Mouse (Mus musculus) MN1 (cell line): ENCODE data around the gene Hist1h3a.
"Not testable (repeated sequence)": the region's sequence is repeated elsewhere in the genome, so short reads cannot be mapped to it uniquely, and the experiment has no call there.

Source experiments
- DNase-seq: peaks from one replicate; pipeline ENCODE4 v3.0.0-alpha.2; 2016; ENCODE audit warnings: low spot score

The Hist1h3a gene

DNA sequence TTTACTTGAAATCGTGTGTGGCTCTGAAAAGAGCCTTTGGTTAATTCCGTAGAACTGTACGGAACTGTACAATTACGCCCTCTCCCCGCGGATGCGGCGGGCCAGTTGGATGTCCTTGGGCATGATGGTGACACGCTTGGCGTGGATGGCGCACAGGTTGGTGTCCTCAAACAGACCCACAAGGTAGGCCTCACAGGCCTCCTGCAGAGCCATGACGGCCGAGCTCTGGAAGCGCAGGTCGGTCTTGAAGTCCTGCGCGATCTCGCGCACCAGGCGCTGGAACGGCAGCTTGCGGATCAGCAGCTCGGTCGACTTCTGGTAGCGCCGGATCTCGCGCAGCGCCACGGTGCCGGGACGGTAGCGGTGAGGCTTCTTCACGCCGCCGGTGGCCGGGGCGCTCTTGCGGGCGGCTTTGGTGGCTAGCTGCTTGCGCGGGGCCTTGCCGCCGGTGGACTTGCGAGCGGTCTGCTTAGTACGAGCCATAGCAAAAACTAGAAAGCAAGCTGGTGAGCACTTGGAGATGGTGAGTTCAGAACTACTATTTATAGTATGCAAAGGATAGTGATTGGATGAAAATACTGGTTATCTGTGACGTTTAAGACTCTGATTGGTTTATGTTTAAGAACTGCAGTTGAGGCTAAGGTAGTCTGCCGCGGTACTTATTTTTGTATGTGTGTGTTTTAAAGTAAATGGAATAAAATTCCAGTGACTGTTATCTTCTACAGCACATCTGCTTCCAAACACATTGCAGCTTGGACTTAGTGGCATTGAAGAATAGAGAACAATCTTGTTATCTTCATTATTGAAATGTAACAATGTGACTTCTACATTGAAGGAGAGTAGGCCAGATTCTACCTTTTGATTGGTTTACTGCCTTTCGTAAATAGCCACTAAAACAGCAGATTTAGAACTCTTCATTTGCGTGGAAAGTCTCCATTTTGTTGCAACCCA lies at the start of gene Hist1h3a:
TSS of gene Hist1h3a (minus strand) at position 516 of the 951 bp plus-strand sequence.
- peak; percentile 89 for DNase-seq

- DNase-seq = no peak
Observed at GRCm38 (mm10) chr13:23806422-23807052, 44.4 kb upstream of the Hist1h3a start, which contains the start of gene Slc17a2. Gene Slc17a2, plus strand, starts transcription at chr13:23806993.

- no peak for DNase-seq
Observed at GRCm38 (mm10) chr13:23804532-23804931, 42.3 kb upstream of the Hist1h3a start.

DNA sequence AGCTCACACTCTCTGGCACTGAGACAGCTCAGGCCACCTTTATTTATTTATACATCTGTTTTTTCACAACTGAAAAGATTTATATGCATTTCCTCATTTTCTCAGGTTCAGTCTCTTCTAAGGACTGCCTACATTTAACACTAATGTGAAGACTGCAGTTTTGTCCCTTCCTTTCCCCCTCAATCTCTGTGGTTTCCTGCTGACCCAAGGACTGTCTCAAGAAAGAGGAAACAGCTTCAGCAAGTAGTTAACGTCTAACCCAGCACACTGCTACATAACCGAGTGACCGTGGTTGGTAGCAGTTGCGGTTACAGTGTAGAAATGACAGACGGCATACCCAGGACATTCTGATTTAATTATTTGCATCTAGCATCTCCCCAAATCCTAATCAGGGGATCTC lies 37.2 kb upstream of the Hist1h3a start:
- no peak for DNase-seq

GRCm38 (mm10) chr13:23792520-23792919 lies 30.3 kb upstream of the Hist1h3a start:
- peak; percentile 58 for DNase-seq

GRCm38 (mm10) chr13:23779025-23779424 lies 16.8 kb upstream of the Hist1h3a start:
- DNase-seq = no peak

DNA sequence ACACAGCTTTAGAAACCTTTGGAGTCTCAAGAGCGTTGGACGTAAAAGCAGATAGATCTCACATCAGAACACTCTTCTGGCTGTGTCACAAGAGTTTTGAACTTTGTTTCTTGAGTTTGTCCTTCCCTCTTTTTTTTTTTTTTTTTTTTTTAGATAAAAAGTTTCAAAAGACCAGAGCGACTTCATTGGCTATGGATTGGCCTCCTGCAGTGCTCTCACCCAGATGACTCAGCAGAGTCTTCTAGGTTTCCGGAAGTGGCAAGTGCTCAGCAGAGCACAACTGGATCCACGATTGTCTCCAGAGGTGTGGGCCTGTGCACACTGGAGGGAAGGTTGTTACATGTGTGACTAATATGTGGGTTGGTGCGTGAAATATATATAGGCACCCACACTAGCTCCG lies 16.2 kb upstream of the Hist1h3a start:
- no peak for DNase-seq

DNA sequence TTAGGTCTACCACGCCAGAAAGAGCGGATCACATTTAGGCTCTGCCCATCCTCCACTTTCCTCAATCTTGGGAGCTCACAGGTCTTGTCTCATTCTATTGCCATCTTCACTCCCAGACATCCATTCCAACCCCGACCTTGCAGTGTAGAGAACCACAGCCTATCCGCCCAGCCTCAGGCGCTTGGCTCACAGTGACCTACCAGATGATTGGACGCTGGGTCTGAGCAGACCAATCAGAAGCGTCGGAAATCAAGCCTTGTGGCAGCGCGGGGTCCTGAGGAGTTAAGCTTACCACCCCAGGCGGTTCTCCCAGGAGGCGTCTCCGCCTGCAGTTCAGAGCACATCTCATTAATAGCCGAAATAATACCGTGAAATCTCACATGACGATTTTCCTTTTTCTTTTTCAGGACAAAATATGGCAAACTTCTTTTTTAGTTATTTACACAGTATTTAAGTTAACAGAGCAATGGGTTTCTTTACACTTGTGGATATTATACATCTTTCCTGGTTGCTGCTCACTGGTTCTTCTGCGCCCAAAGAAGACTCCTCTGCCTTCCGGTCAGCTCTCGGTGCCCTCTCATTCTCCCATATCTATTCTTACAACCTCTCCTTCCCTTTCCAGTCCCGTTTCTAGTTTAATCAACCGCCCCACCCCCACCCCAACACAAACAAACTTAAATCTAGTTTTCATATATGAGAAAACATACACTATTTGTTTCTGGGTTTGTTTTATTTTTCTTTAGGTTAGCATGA lies 10.6 kb upstream of the Hist1h3a start:
- peak; percentile 69 for DNase-seq

GRCm38 (mm10) chr13:23769613-23770012 lies 7.4 kb upstream of the Hist1h3a start, which contains the start of gene Trim38:
Gene Trim38, plus strand, starts transcription at chr13:23769913.
- DNase-seq = not testable (repeated sequence)

DNA sequence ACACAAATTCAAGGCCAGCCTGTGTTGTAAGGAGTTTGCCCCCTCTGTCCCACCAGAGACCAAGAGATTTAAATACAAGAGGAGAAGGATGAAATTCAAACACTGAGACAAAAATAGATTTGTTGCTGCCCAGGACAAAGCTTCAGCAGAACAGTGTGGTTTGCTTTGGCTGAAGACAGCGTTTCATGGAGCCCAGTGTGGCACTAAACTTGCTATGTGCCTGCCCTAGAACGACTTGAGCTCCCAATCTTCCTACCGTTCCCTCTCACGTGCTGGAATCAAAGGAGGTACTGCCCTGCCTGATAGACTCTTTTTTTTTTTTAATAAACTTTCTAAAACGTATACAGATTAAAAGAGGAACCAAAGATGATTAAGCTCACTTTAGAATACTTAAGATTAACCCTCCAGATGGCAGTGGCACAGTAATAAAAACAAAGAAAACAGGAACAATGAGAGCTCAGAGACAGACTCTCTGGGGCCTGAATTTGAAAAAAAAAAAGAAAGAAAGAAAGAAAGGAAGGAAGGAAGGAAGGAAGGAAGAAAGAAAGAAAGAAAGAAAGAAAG lies 6.7 kb upstream of the Hist1h3a start:
- no peak for DNase-seq

DNA sequence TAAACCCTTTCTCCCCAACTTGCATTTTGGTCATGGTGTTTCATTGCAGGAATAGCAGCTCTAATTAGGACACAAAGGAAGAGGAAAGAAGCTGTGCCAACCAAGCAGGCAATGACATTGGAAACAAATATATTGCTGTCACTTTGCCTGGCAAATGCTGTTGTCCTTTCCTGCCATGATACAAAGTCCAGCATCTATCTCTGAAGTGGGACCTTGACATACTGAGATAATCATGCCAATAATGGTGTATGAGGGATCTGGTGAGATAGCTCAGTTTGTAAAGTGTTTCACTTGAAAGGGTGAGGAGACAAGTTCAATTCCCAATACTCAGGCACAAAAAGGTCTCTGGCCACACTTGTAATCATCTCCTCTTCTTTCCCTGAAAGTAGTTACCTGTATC lies 4.6 kb upstream of the Hist1h3a start:
- no peak for DNase-seq

DNA sequence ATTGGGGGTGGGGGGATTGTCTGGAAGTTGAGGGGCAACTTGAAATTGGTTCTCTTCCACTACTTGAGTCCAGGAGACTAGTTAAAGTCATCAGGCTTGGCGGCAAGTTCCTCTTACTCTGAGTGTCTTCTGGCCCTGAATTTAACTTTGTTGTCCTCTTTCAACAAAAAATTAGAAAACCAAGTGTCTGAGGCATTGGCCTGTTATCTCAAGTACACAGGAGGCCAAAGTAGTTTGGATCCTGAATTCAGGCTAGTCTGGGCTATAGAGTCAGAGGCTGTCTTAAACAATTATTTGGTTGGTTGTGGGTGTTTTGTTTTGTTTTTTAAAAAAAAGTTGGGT lies 3.0 kb upstream of the Hist1h3a start:
- DNase-seq = no peak

- DNase-seq = no peak
Observed at GRCm38 (mm10) chr13:23764324-23765171, 2.4 kb upstream of the Hist1h3a start.

GRCm38 (mm10) chr13:23763586-23764323 lies 1.6 kb upstream of the Hist1h3a start, which contains the start of gene Hist1h1a:
Gene Hist1h1a, plus strand, starts transcription at chr13:23763666.
- peak; percentile 85 for DNase-seq

GRCm38 (mm10) chr13:23763242-23763585 lies 1.0 kb upstream of the Hist1h3a start:
- no peak for DNase-seq

GRCm38 (mm10) chr13:23760972-23761864 lies 968 bp downstream of the Hist1h3a start, which contains the start of gene Hist1h4a:
Gene Hist1h4a, minus strand, starts transcription at chr13:23761230.
- DNase-seq = peak; percentile 96

- DNase-seq = peak; percentile 59
Observed at GRCm38 (mm10) chr13:23760240-23760971, 1.8 kb downstream of the Hist1h3a start.

- no peak for DNase-seq
Observed at GRCm38 (mm10) chr13:23759916-23760239, 2.3 kb downstream of the Hist1h3a start.
